Mouse (Mus musculus) ES-E14 (cell line): ENCODE measurements at regions not wholly inside any gene's neighbourhood (a gene's known extent, or its start where the extent isn't known, plus 50 kb on each side); places are given as distances from the start of the nearest gene placed in this dataset.

ENCODE experiments used
- DNase-seq: peaks from one replicate; pipeline ENCODE4 v3.0.0-alpha.2; 2013; ENCODE audit warnings: low read depth, low spot score
- H3K27ac ChIP-seq: 2 replicates; pipeline ENCODE4 v1.5.1; 2012; ENCODE audit warnings: low read depth, mild to moderate bottlenecking, low read length, moderate library complexity, mixed read lengths; ENCODE audit not compliant: poor library complexity, insufficient read depth, severe bottlenecking
- H3K36me3 ChIP-seq: 2 replicates; pipeline ENCODE4 v1.6.1; 2012; ENCODE audit warnings: mild to moderate bottlenecking, low read length, moderate library complexity, mixed read lengths; ENCODE audit not compliant: control insufficient read depth, poor library complexity, insufficient read depth, severe bottlenecking
- H3K4me1 ChIP-seq, 2 experiments: fragments of 150-350 bp in 1 of 2; sonication (generic) in 1 of 2; 2 replicates each; pipeline ENCODE4 v1.6.1; 2012; ENCODE audit warnings: low read length in 2 of 2, mild to moderate bottlenecking in 1 of 2, mixed read lengths in 1 of 2; ENCODE audit not compliant: control insufficient read depth in 2 of 2, insufficient read depth in 2 of 2, poor library complexity in 1 of 2
- H3K4me3 ChIP-seq, 2 experiments: fragments of 150-350 bp in 1 of 2; sonication (generic) in 1 of 2; 2 replicates each; pipeline ENCODE4 v1.5.1; 2012; ENCODE audit warnings: low read length in 2 of 2, low read depth in 1 of 2, mild to moderate bottlenecking in 1 of 2, mixed read lengths in 1 of 2; ENCODE audit not compliant: insufficient read depth in 1 of 2, poor library complexity in 1 of 2, severe bottlenecking in 1 of 2
- H3K9ac ChIP-seq: 2 replicates; pipeline ENCODE4 v1.6.1; 2012; ENCODE audit warnings: low read depth, mild to moderate bottlenecking, low read length, mixed read lengths; ENCODE audit not compliant: poor library complexity, insufficient read depth, severe bottlenecking
- H3K9me3 ChIP-seq: fragments of 150-350 bp; sonication (generic); 2 replicates; pipeline ENCODE4 v1.6.1; 2012; ENCODE audit warnings: low read depth, mild to moderate bottlenecking, low read length; ENCODE audit not compliant: control insufficient read depth, insufficient read depth
- CHD2 ChIP-seq: IDR thresholded peaks from 2 replicates; pipeline ENCODE4 v1.6.1; 2014; ENCODE audit warnings: mild to moderate bottlenecking, low read depth, low read length, inconsistent platforms
- HCFC1 ChIP-seq: IDR thresholded peaks from 2 replicates; pipeline ENCODE4 v1.6.1; 2012; ENCODE audit warnings: low read length, inconsistent platforms, borderline replicate concordance; ENCODE audit not compliant: insufficient read depth
- MAFK ChIP-seq: IDR thresholded peaks from 2 replicates; pipeline ENCODE4 v1.6.1; 2014; ENCODE audit warnings: mild to moderate bottlenecking, low read depth, low read length, inconsistent platforms; ENCODE audit not compliant: insufficient read depth
- ZC3H11A ChIP-seq: IDR thresholded peaks from 2 replicates; pipeline ENCODE4 v1.6.1; 2012; ENCODE audit warnings: low read depth, mild to moderate bottlenecking, inconsistent platforms, low read length, borderline replicate concordance
- ZNF384 ChIP-seq: IDR thresholded peaks from 2 replicates; pipeline ENCODE4 v1.6.1; 2012; ENCODE audit warnings: low read depth, low read length, inconsistent platforms
- in situ Hi-C, 2 experiments: fragments of 600-800 bp; cut with MboI; formaldehyde crosslinking; loops; one replicate each; pipeline ENCODE4 v1.15.1; 2025; ENCODE audit warnings: low sequenced_read_pairs in 2 of 2, inconsistent platforms in 1 of 2; ENCODE audit not compliant: unreplicated experiment in 2 of 2

DNA sequence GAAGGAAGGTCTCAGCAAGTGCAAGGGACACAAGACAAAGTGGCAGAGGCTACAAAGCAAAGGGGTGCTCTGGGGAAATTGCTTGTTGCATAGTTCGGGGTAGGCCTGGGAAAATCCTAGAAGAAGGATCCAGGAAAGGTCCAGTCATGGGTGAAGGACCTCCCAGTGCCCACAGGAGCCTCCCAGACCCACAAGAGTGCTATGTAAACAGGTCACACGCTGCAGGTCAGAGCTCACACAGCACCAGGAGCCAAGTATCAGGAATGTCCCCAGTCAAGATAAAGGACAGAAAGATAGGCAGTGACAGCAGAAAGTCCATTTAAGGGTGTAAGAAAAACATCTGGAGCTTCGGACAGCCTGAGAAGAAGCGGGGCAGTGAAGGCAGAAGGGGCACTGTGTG, 103.6 kb upstream of the Smad3 start:
- H3K9ac ChIP-seq: no peak overlapping the region
- H3K4me3 ChIP-seq: no peak overlapping the region
- H3K9me3 ChIP-seq: no peaks in the 10 kb centered on the region
- in situ Hi-C loops: no loop called here
- H3K36me3 ChIP-seq: no peaks in the 10 kb centered on the region
- peaks cover 0 to 1% of the 10 kb centered on the region in 2 experiments; a peak in 2 of 4 replicates for H3K4me1 ChIP-seq
- DNase-seq: no peak
- TF ChIP-seq HCFC1: no peak
- no peak for TF ChIP-seq ZC3H11A
- TF ChIP-seq MAFK: no peak
- TF ChIP-seq CHD2: no peak
- TF ChIP-seq ZNF384: no peak
- no peak overlapping the region for H3K27ac ChIP-seq

DNA sequence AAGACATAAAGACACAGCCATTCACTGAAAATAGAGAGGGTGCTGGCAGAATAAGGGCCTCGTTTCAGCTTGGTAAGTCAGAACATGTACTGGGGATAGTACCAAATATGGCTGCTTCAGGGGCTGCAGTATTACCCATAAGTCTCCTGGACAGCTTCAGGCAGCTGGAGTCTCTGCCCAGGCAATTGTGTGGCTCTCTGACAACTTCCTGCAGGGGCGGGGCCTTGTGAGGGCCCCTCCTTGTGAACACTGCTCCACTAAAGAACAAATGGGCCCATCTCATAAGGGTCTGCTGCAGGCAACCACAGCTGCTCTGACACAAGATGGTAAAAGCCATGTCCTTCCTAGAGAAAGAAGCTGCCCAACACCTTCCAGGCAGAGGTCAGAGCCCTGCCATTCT, 102.4 kb upstream of the Smad3 start:
- in situ Hi-C loops: no loop called here
- H3K27ac ChIP-seq: no peak overlapping the region

DNA sequence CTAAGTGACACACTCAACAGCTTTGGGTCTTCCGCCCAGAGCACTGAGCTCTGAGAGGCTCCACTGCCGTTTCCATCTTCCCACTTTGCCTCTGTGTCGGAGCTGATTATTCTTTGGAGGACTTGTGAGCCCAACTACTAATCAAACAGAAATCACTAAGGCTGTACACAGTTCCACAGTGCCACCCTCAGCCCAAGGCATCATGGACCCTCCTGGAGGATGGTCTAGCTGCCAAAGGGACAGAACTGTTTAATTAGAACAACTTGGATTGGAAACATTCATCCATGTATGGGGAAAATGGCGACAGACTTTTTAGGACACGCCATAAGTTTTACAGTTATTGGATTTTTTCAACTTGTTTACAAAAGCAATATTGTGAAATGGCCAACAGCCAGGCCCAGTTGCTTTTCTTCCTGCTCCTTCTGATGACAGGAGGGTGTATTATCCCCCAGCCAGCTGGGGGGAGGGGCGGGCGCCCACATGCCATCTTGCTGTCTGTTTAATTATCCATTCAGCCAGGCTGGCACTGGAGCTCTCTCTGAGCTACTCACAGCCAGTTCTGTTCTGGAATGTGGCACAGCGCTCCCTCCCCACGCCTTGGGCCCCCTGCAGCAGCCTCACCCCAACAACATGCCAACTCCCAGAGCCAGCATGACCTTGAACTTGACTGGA, 98.4 kb upstream of the Smad3 start:
- Histone ChIP-seq H3K9me3 (no peaks in the 10 kb centered on the region), H3K4me3 (no peak overlapping the region), H3K4me1 (peaks cover 0 to 3% of the 10 kb centered on the region in 2 experiments; a peak in 2 of 4 replicates), H3K36me3 (no peaks in the 10 kb centered on the region), H3K27ac (no peak overlapping the region), H3K9ac (no peak overlapping the region)
- DNase-seq: no peak
- in situ Hi-C loops: no loop called here
- TF ChIP-seq ZNF384: no peak
- TF ChIP-seq MAFK: no peak
- no peak for TF ChIP-seq HCFC1
- no peak for TF ChIP-seq ZC3H11A

More for the DNA sequence above, 102.4 kb upstream of the Smad3 start:
- H3K4me1 ChIP-seq: peaks cover 0 to 3% of the 10 kb centered on the region in 2 experiments; a peak in 2 of 4 replicates
- TF ChIP-seq ZNF384: no peak
- no peak for DNase-seq
- H3K9ac ChIP-seq: no peak overlapping the region
- no peaks in the 10 kb centered on the region for H3K36me3 ChIP-seq
- no peaks in the 10 kb centered on the region for H3K9me3 ChIP-seq
- H3K4me3 ChIP-seq: no peak overlapping the region

DNA sequence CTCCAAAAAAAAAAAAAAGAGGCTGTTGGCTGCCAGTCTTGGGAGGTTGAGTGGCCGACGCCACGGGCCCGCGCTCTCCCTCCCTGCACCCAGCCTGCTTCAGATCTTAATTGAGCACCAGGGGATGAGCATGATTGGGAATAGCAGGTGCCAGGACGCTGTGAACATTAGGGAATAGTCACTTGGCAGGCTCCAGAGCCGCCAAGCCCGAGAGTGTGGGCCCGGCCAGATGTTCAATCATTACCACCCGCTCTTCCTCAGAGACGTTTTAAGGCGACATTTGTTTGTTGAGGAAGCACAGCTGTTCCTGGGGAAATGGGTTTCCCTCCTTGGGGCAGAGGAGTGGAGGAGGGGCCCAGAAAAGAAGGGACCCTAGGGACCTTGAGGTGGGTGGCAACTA, 94.0 kb upstream of the Smad3 start:
- Histone ChIP-seq H3K4me1 (peaks cover 0 to 7% of the 10 kb centered on the region in 2 experiments; a peak in 2 of 4 replicates), H3K4me3 (no peak overlapping the region), H3K27ac (no peak overlapping the region), H3K36me3 (no peaks in the 10 kb centered on the region), H3K9me3 (no peaks in the 10 kb centered on the region), H3K9ac (no peak overlapping the region)
- DNase-seq: no peak
- no peak for TF ChIP-seq HCFC1
- no peak for TF ChIP-seq CHD2
- no peak for TF ChIP-seq ZNF384
- TF ChIP-seq ZC3H11A: no peak
- no peak for TF ChIP-seq MAFK
- in situ Hi-C loops: no loop called here

DNA sequence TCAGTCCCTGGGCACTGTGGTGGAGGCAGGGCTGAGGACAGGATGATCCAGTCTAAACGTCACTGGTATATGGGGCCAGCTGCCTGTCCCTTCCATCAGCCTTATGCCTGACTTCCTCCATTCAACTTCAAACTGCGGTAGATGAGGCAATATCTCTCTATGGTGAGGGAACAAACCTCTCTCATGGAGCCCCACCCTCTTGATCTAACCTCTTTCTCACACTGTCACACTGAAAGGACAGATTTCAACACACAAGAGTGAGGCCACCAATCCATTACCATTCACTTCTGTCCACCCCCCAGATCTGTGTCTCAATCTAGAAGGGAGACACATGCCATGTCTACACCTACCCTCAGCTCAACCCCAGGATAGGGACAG, 92.5 kb upstream of the Smad3 start:
- TF ChIP-seq ZC3H11A: no peak
- TF ChIP-seq CHD2: no peak
- TF ChIP-seq HCFC1: no peak
- no peak for TF ChIP-seq ZNF384
- no peak for TF ChIP-seq MAFK
- in situ Hi-C loops: no loop called here

More for the DNA sequence above, 92.5 kb upstream of the Smad3 start:
- H3K4me3 ChIP-seq: no peak overlapping the region
- H3K9ac ChIP-seq: no peak overlapping the region
- no peaks in the 10 kb centered on the region for H3K9me3 ChIP-seq
- no peak for DNase-seq
- H3K27ac ChIP-seq: no peak overlapping the region
- no peaks in the 10 kb centered on the region for H3K36me3 ChIP-seq
- peaks cover 0 to 4% of the 10 kb centered on the region in 2 experiments; a peak in 1 of 4 replicates for H3K4me1 ChIP-seq
